Mouse (Mus musculus): Measurements from ENCODE around the gene Endov. TPM values are rescaled to one million over a fixed set of nuclear protein-coding genes. Genes with fewer than 3 reads are reported as not detected.

Endov gene
- polyA plus RNA-seq, 1 experiment from 2014 or later: 19.8 TPM

- Histone ChIP-seq H3K9ac (ENCODE audit: low read depth, low read length) (no peak overlapping the region), H3K4me1 (ENCODE audit: control insufficient read depth, insufficient read depth, low read length) (peaks cover 3% of the 10 kb centered on the region; the same call in 1 of the 2 replicates), H3K36me3 (ENCODE audit: control insufficient read depth, insufficient read depth, low read length) (no peaks in the 10 kb centered on the region), H3K9me3 (replicated peaks; ENCODE audit: control insufficient read depth, low read length, poor library complexity, severe bottlenecking) (no peaks in the 10 kb centered on the region), H3K4me3 (ENCODE audit: low read depth, low read length) (no peak overlapping the region), H3K27ac (ENCODE audit: low read length) (no peak overlapping the region), H3K4me2 (ENCODE audit: low read length) (no peak overlapping the region), H3K27me3 (ENCODE audit: control insufficient read depth, insufficient read depth, low read depth, low read length) (no peaks in the 10 kb centered on the region)
- ATAC-seq: no peak
- 75% methylated on average over 6 of the region's 6 CpGs for WGBS
These were observed 31.0 kb downstream of the Endov start for GRCm38 (mm10) chr11:119521920-119522710.

- H3K9me3 ChIP-seq (replicated peaks; ENCODE audit: control insufficient read depth, low read length, poor library complexity, severe bottlenecking): no peaks in the 10 kb centered on the region
- H3K27me3 ChIP-seq (ENCODE audit: control insufficient read depth, insufficient read depth, low read depth, low read length): no peaks in the 10 kb centered on the region
- no peaks in the 10 kb centered on the region for H3K36me3 ChIP-seq (ENCODE audit: control insufficient read depth, insufficient read depth, low read length)
- H3K27ac ChIP-seq (ENCODE audit: low read length): no peak overlapping the region
- H3K4me2 ChIP-seq (ENCODE audit: low read length): no peak overlapping the region
- WGBS: 70% methylated on average over 8 of the region's 8 CpGs
- no peak for ATAC-seq
- H3K9ac ChIP-seq (ENCODE audit: low read depth, low read length): no peak overlapping the region
- peaks cover 3% of the 10 kb centered on the region; the same call in 1 of the 2 replicates for H3K4me1 ChIP-seq (ENCODE audit: control insufficient read depth, insufficient read depth, low read length)
- H3K4me3 ChIP-seq (ENCODE audit: low read depth, low read length): no peak overlapping the region
These were observed 31.6 kb downstream of the Endov start for GRCm38 (mm10) chr11:119522779-119523178.

- 89% methylated on average over 3 of the region's 3 CpGs for WGBS
- Histone ChIP-seq H3K9me3 (replicated peaks; ENCODE audit: control insufficient read depth, low read length, poor library complexity, severe bottlenecking) (no peaks in the 10 kb centered on the region), H3K9ac (ENCODE audit: low read depth, low read length) (no peak overlapping the region), H3K36me3 (ENCODE audit: control insufficient read depth, insufficient read depth, low read length) (no peaks in the 10 kb centered on the region), H3K4me3 (ENCODE audit: low read depth, low read length) (no peak overlapping the region), H3K4me2 (ENCODE audit: low read length) (no peak overlapping the region), H3K4me1 (ENCODE audit: control insufficient read depth, insufficient read depth, low read length) (peaks cover 3% of the 10 kb centered on the region; the same call in 1 of the 2 replicates), H3K27ac (ENCODE audit: low read length) (no peak overlapping the region), H3K27me3 (ENCODE audit: control insufficient read depth, insufficient read depth, low read depth, low read length) (no peaks in the 10 kb centered on the region)
- ATAC-seq: no peak
These were observed 32.2 kb downstream of the Endov start for GRCm38 (mm10) chr11:119523392-119523791.

- WGBS: 2% methylated on average over 33 of the region's 33 CpGs
- no peaks in the 10 kb centered on the region for H3K9me3 ChIP-seq (replicated peaks; ENCODE audit: control insufficient read depth, low read length, poor library complexity, severe bottlenecking)
- H3K27ac ChIP-seq (ENCODE audit: low read length): no peak overlapping the region
- H3K4me3 ChIP-seq (ENCODE audit: low read depth, low read length): peak overlapping the region; percentile 34
- no peaks in the 10 kb centered on the region for H3K36me3 ChIP-seq (ENCODE audit: control insufficient read depth, insufficient read depth, low read length)
- peak; percentile 96 for ATAC-seq
- peaks cover 3% of the 10 kb centered on the region; the same call in 1 of the 2 replicates for H3K4me1 ChIP-seq (ENCODE audit: control insufficient read depth, insufficient read depth, low read length)
- peak overlapping the region; percentile 67 for H3K4me2 ChIP-seq (ENCODE audit: low read length)
- H3K27me3 ChIP-seq (ENCODE audit: control insufficient read depth, insufficient read depth, low read depth, low read length): no peaks in the 10 kb centered on the region
- H3K9ac ChIP-seq (ENCODE audit: low read depth, low read length): peak overlapping the region; percentile 63
These were observed 33.4 kb downstream of the Endov start for GRCm38 (mm10) chr11:119524545-119524949.

- H3K27ac ChIP-seq (ENCODE audit: low read length): no peak overlapping the region
- no peak overlapping the region for H3K4me2 ChIP-seq (ENCODE audit: low read length)
- H3K9me3 ChIP-seq (replicated peaks; ENCODE audit: control insufficient read depth, low read length, poor library complexity, severe bottlenecking): no peaks in the 10 kb centered on the region
- no peak overlapping the region for H3K9ac ChIP-seq (ENCODE audit: low read depth, low read length)
- H3K27me3 ChIP-seq (ENCODE audit: control insufficient read depth, insufficient read depth, low read depth, low read length): no peaks in the 10 kb centered on the region
- no peaks in the 10 kb centered on the region for H3K36me3 ChIP-seq (ENCODE audit: control insufficient read depth, insufficient read depth, low read length)
- 84% methylated on average over 14 of the region's 14 CpGs for WGBS
- peaks cover 3% of the 10 kb centered on the region; the same call in 1 of the 2 replicates for H3K4me1 ChIP-seq (ENCODE audit: control insufficient read depth, insufficient read depth, low read length)
- no peak overlapping the region for H3K4me3 ChIP-seq (ENCODE audit: low read depth, low read length)
- no peak for ATAC-seq
These were observed 35.2 kb downstream of the Endov start for GRCm38 (mm10) chr11:119526068-119526966.

- no peak for ATAC-seq
These were observed 37.8 kb downstream of the Endov start for GRCm38 (mm10) chr11:119528930-119529329.

GRCm38 (mm10) chr11:119532460-119532859 is 41.3 kb downstream of the Endov start:
- Histone ChIP-seq H3K9ac (ENCODE audit: low read depth, low read length) (no peak overlapping the region), H3K9me3 (replicated peaks; ENCODE audit: control insufficient read depth, low read length, poor library complexity, severe bottlenecking) (no peaks in the 10 kb centered on the region), H3K27ac (ENCODE audit: low read length) (no peak overlapping the region), H3K4me3 (ENCODE audit: low read depth, low read length) (no peak overlapping the region), H3K36me3 (ENCODE audit: control insufficient read depth, insufficient read depth, low read length) (no peaks in the 10 kb centered on the region), H3K27me3 (ENCODE audit: control insufficient read depth, insufficient read depth, low read depth, low read length) (no peaks in the 10 kb centered on the region), H3K4me2 (ENCODE audit: low read length) (no peak overlapping the region), H3K4me1 (ENCODE audit: control insufficient read depth, insufficient read depth, low read length) (no peaks in the 10 kb centered on the region)
- 49% methylated on average over 8 of the region's 8 CpGs for WGBS
- ATAC-seq: no peak

More at GRCm38 (mm10) chr11:119528930-119529329, 37.8 kb downstream of the Endov start:
- H3K4me3 ChIP-seq (ENCODE audit: low read depth, low read length): no peak overlapping the region
- H3K4me2 ChIP-seq (ENCODE audit: low read length): no peak overlapping the region
- WGBS: 49% methylated on average over 11 of the region's 11 CpGs
- H3K27ac ChIP-seq (ENCODE audit: low read length): 0 out of 2 replicates have a peak overlapping the region, but pooled peaks have one; percentile 10
- no peaks in the 10 kb centered on the region for H3K36me3 ChIP-seq (ENCODE audit: control insufficient read depth, insufficient read depth, low read length)
- peaks cover 3% of the 10 kb centered on the region; the same call in 1 of the 2 replicates for H3K4me1 ChIP-seq (ENCODE audit: control insufficient read depth, insufficient read depth, low read length)
- H3K9me3 ChIP-seq (replicated peaks; ENCODE audit: control insufficient read depth, low read length, poor library complexity, severe bottlenecking): no peaks in the 10 kb centered on the region
- no peaks in the 10 kb centered on the region for H3K27me3 ChIP-seq (ENCODE audit: control insufficient read depth, insufficient read depth, low read depth, low read length)
- H3K9ac ChIP-seq (ENCODE audit: low read depth, low read length): no peak overlapping the region

- H3K27ac ChIP-seq (ENCODE audit: low read length): no peak overlapping the region
- no peak overlapping the region for H3K4me2 ChIP-seq (ENCODE audit: low read length)
- 71% methylated on average over 7 of the region's 7 CpGs for WGBS
- no peaks in the 10 kb centered on the region for H3K27me3 ChIP-seq (ENCODE audit: control insufficient read depth, insufficient read depth, low read depth, low read length)
- H3K9me3 ChIP-seq (replicated peaks; ENCODE audit: control insufficient read depth, low read length, poor library complexity, severe bottlenecking): no peaks in the 10 kb centered on the region
- no peak for ATAC-seq
- no peaks in the 10 kb centered on the region for H3K36me3 ChIP-seq (ENCODE audit: control insufficient read depth, insufficient read depth, low read length)
- H3K4me1 ChIP-seq (ENCODE audit: control insufficient read depth, insufficient read depth, low read length): no peaks in the 10 kb centered on the region
- H3K9ac ChIP-seq (ENCODE audit: low read depth, low read length): no peak overlapping the region
- H3K4me3 ChIP-seq (ENCODE audit: low read depth, low read length): no peak overlapping the region
These were observed 42.6 kb downstream of the Endov start for GRCm38 (mm10) chr11:119533745-119534144.

Data from midbrain, embryonic 16.5 days (tissue).